Mouse (Mus musculus): ENCODE results near the gene Gm49395. TPM values are rescaled to one million over a fixed set of nuclear protein-coding genes. Genes with fewer than 3 reads are reported as not detected.

Gm49395 gene
- 2.1 and 2.7 TPM in 2 replicates for polyA plus RNA-seq (2016; fragmentation: Nextera tagmentation; extraction: Ambion mirVana)

DNA sequence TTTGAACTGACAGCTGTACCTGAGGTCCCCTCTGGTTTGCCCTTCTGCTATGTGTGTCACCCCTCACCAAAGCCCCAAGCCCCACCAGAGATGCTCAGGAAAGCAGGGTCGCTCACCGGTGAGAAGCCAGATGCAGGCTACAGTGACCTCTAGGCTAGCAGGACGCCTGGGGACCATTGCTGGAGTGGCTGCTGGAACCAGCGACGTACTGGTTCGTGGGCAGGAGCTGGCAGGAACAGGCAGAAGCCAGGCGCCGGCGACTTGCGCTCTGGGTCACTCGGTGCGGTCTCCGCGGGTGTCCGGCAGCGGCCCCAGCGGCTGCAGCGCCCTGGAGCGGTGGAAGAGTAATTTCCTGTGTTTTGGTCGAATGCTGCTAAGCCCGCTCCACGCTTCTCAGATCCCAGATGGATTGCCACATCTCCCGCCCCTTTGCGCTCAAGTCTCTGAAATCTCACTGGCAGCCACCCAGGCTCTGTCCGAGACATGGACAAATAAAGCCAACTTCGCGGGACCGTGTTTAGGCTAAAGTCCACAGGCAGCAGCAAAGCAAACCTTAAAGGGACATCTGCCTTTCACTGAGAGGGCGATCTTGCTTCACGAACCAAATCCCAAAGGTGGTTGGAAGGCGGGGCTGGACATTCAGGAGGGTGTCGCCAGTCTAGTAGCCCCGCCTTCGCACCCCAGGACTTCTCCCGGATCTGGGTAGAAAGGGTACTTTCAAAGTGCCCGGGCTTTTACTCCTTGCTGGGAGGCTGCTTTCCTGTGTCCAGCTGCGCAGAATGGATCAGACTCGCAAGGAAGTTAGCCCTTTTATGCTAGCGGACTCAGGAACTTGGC is at the start of gene Gm49395, which contains the start of gene Itga1:
Gene Gm49395, minus strand, starts transcription at position 567 of the 837 bp plus-strand sequence.
Gene Itga1, minus strand, starts transcription at position 610 of the 837 bp plus-strand sequence.
- peaks cover 42% of the 10 kb centered on the region for H3K27me3 ChIP-seq (replicated peaks; ENCODE audit: low read depth, poor library complexity, severe bottlenecking)
- H3K27ac ChIP-seq (replicated peaks): peak within 1 kb of the TSS; percentile 65
- H3K36me3 ChIP-seq (replicated peaks): no peaks in the 10 kb centered on the region
- under 1% methylated on average over 39 of the region's 39 CpGs for WGBS
- H3K4me1 ChIP-seq: peaks cover 12% of the 10 kb centered on the region
- H3K4me3 ChIP-seq: peak within 1 kb of the TSS; percentile 66
- no peaks in the 10 kb centered on the region for H3K9me3 ChIP-seq
- DNase-seq (ENCODE audit: low spot score): peak; percentile 70

DNA sequence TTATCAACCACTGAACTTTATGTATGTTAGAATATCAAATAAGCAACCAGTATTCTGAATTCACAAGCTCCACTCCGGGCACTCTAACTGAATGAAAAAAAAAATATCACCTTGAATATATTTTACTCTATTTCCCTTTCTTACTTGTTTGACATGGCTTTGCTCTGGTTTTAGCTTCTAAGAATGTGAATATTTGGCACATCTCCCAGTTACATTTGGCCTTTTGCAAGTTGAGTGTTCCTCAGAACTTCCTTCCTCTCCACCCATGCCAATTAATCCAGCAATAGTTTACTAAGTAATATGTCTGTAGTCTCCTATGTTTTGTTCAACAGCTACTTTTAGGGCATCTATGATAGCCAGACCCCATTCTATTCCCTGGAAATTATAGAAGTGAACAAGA is 48.9 kb upstream of the Gm49395 start:
- H3K9me3 ChIP-seq: no peaks in the 10 kb centered on the region
- no peaks in the 10 kb centered on the region for H3K4me1 ChIP-seq
- H3K36me3 ChIP-seq (replicated peaks): no peaks in the 10 kb centered on the region
- DNase-seq (ENCODE audit: low spot score): no peak
- H3K27me3 ChIP-seq (replicated peaks; ENCODE audit: low read depth, poor library complexity, severe bottlenecking): no peaks in the 10 kb centered on the region
- H3K27ac ChIP-seq (replicated peaks): no peak overlapping the region
- 92% methylated on average over 1 of the region's 1 CpGs for WGBS
- no peak overlapping the region for H3K4me3 ChIP-seq

DNA sequence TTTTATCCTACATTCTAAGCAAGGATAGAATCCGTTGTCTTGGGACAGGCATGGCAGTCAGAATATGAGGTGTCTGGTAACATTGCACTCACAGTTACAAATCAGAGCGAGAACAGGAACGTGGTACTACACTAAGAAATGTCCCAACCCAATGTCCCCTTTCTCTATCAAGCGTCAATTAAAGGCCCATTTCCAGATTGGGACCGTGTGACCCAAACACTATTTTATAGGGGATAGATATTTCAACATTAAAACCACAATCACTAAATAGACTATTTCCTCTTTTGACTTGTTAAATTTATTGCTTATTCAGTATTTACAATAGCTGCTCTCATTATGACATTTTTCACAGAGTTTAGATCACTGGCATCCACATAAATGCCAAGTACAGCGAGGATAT is 48.1 kb upstream of the Gm49395 start:
- Histone ChIP-seq H3K9me3 (no peaks in the 10 kb centered on the region), H3K36me3 (replicated peaks) (no peaks in the 10 kb centered on the region), H3K4me3 (no peak overlapping the region), H3K27me3 (replicated peaks; ENCODE audit: low read depth, poor library complexity, severe bottlenecking) (no peaks in the 10 kb centered on the region), H3K4me1 (no peaks in the 10 kb centered on the region), H3K27ac (replicated peaks) (no peak overlapping the region)
- WGBS: 89% methylated on average over 6 of the region's 6 CpGs
- no peak for DNase-seq (ENCODE audit: low spot score)

DNA sequence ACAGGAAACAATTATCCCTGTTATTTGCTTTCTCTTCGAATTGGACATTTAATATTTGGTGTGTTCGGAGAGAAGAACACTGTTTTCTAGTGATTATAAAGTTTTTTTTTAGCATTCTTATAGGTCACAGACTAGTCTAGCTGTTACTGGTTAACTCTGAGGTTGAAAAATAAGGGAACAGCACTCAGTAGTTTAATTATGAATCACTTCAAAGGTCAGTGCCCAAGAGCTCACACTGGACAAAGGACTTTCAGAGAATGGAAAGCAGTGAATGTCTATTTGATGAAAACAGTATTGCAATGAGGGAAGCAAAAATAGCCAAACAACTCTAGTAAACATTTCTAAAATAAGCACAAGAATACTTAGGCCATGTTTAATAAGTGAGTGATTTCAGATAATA is 41.9 kb upstream of the Gm49395 start:
- no peaks in the 10 kb centered on the region for H3K9me3 ChIP-seq
- DNase-seq (ENCODE audit: low spot score): no peak
- H3K4me1 ChIP-seq: no peaks in the 10 kb centered on the region
- no peak overlapping the region for H3K27ac ChIP-seq (replicated peaks)
- H3K4me3 ChIP-seq: no peak overlapping the region
- H3K36me3 ChIP-seq (replicated peaks): no peaks in the 10 kb centered on the region
- 91% methylated on average over 2 of the region's 2 CpGs for WGBS
- no peaks in the 10 kb centered on the region for H3K27me3 ChIP-seq (replicated peaks; ENCODE audit: low read depth, poor library complexity, severe bottlenecking)

DNA sequence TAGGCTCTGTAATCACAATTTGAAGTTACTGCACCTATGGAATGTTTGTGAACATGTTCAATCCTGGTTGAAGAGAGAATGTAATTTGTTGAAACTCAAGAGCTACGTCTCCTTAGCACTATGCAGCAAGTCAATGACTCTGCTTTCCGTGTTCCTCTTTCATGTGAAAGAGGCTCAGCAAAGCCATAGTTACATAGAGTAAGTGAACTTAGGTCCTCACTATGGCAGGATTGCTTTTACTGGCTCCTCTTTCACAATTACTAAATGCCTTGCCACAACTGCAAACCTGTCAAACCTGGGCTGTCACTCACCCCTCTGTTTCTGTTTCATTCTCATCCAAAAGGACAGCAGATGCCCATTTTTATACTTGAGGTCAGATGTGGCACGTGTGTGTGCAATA is 40.3 kb upstream of the Gm49395 start:
- no peak overlapping the region for H3K4me3 ChIP-seq
- H3K36me3 ChIP-seq (replicated peaks): no peaks in the 10 kb centered on the region
- no peak for DNase-seq (ENCODE audit: low spot score)
- H3K27ac ChIP-seq (replicated peaks): no peak overlapping the region
- no peaks in the 10 kb centered on the region for H3K27me3 ChIP-seq (replicated peaks; ENCODE audit: low read depth, poor library complexity, severe bottlenecking)
- WGBS: 85% methylated on average over 3 of the region's 3 CpGs
- no peaks in the 10 kb centered on the region for H3K9me3 ChIP-seq
- H3K4me1 ChIP-seq: no peaks in the 10 kb centered on the region

DNA sequence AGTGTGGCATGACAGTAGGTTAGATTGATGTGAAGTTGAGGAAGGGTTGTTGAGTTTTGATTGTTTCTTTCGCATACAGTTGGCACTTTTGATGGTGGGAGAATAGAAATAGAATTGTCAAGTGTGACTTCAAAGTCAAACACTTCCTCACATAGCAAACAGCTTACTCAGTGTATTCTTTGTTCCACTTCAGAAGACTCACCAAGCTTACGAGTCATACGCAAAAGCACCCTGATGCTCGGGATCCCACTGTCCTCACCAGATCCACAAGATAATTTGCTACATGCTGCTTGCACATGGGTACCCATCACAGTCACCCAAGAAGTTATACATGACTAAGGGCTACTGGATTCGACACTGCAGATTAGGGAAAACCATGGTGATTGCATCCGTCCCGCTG is 36.8 kb upstream of the Gm49395 start:
- no peak overlapping the region for H3K27ac ChIP-seq (replicated peaks)
- no peaks in the 10 kb centered on the region for H3K36me3 ChIP-seq (replicated peaks)
- WGBS: 91% methylated on average over 7 of the region's 7 CpGs
- no peaks in the 10 kb centered on the region for H3K27me3 ChIP-seq (replicated peaks; ENCODE audit: low read depth, poor library complexity, severe bottlenecking)
- H3K4me1 ChIP-seq: no peaks in the 10 kb centered on the region
- H3K9me3 ChIP-seq: no peaks in the 10 kb centered on the region
- no peak for DNase-seq (ENCODE audit: low spot score)
- H3K4me3 ChIP-seq: no peak overlapping the region

DNA sequence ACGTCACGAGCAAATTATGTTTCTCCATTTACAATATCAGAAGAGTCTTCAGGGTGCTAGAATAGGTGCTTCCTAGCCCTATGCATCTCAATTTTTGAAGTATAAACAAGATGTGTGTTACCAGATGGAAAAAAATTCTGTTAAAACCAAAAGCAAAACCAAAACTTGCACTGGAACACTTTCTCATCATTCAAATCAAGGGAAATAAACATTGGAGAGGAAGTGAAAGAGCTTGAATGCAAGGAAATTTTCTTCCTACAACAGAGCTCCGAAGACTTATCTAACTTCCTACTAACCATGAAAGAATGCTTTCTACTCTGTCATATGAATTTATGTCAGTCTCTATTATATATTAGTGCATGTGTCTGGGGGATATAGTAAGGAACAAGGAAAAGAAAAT is 35.0 kb upstream of the Gm49395 start:
- H3K4me1 ChIP-seq: peaks cover 7% of the 10 kb centered on the region; the same call in 1 of the 2 replicates
- no peak for DNase-seq (ENCODE audit: low spot score)
- no peaks in the 10 kb centered on the region for H3K9me3 ChIP-seq
- H3K36me3 ChIP-seq (replicated peaks): no peaks in the 10 kb centered on the region
- H3K4me3 ChIP-seq: no peak overlapping the region
- no peaks in the 10 kb centered on the region for H3K27me3 ChIP-seq (replicated peaks; ENCODE audit: low read depth, poor library complexity, severe bottlenecking)
- WGBS: 89% methylated on average over 3 of the region's 3 CpGs
- H3K27ac ChIP-seq (replicated peaks): no peak overlapping the region

DNA sequence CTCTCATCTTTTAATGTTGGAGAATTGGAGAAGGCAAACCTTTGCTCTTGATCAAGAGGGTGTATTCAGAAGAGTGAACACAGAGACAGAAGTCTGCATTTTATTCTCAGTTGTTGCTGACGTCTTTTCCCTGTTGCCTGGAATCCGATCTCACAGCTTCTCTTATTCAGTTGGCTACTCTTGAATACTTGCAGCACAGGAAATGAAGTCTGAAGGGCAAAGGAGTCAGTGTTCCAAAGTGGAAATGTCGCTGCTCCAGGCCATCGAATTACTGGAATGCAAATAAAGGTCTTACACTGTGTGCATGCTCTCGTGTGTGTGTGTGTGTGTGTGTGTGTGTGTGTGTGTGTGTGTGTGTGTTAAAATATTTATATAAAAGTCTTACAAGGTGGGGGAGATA is 30.7 kb upstream of the Gm49395 start:
- 15% methylated on average over 5 of the region's 5 CpGs for WGBS
- Histone ChIP-seq H3K4me3 (no peak overlapping the region), H3K27ac (replicated peaks) (no peak overlapping the region), H3K27me3 (replicated peaks; ENCODE audit: low read depth, poor library complexity, severe bottlenecking) (no peaks in the 10 kb centered on the region), H3K36me3 (replicated peaks) (no peaks in the 10 kb centered on the region), H3K9me3 (no peaks in the 10 kb centered on the region), H3K4me1 (peaks cover 7% of the 10 kb centered on the region; the same call in 1 of the 2 replicates)
- DNase-seq (ENCODE audit: low spot score): peak; percentile 31

DNA sequence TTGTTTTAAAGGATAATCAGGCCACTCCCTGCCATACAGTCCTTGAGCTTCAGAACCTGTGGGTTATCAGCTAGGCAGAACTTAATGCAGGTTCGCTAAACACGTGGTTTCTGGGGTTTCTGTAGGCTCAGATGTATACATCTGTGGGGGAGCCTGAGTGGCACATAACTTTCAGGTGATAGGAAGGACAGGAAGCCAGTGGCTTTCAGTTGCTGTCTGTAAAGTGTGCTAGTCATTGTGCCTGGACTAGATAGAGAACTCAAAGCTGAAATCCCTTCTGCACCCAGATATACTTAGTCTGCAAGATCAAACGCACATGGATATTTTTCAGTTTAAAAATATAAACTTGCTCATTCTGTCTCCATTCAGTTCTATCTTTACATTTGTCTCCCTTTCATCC is 29.7 kb upstream of the Gm49395 start:
- Histone ChIP-seq H3K9me3 (no peaks in the 10 kb centered on the region), H3K27me3 (replicated peaks; ENCODE audit: low read depth, poor library complexity, severe bottlenecking) (no peaks in the 10 kb centered on the region), H3K4me1 (peaks cover 7% of the 10 kb centered on the region; the same call in 1 of the 2 replicates), H3K36me3 (replicated peaks) (no peaks in the 10 kb centered on the region), H3K4me3 (no peak overlapping the region), H3K27ac (replicated peaks) (no peak overlapping the region)
- WGBS: 76% methylated on average over 3 of the region's 3 CpGs
- DNase-seq (ENCODE audit: low spot score): no peak

DNA sequence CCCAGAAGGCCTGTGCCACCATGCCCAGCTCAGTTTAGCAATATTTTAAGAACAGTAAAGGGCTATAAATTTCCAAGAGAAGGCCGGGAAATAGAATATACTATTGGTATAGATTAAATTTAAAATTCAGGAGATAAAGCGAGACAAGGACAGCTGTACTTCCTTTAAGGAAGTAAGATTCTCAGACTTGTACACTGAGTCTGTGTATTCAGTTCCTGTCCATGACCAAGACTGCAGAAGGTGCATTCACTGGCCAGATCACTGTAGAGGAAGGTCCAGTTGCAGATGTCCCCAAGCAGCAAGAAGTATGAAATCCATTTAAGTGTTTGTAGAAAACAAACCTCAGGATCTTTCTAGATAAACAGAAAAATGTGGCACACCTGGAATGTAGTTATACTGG is 28.3 kb upstream of the Gm49395 start:
- Histone ChIP-seq H3K9me3 (no peaks in the 10 kb centered on the region), H3K4me3 (no peak overlapping the region), H3K27ac (replicated peaks) (no peak overlapping the region), H3K4me1 (peaks cover 7% of the 10 kb centered on the region; the same call in 1 of the 2 replicates), H3K27me3 (replicated peaks; ENCODE audit: low read depth, poor library complexity, severe bottlenecking) (no peaks in the 10 kb centered on the region), H3K36me3 (replicated peaks) (no peaks in the 10 kb centered on the region)
- 86% methylated on average over 2 of the region's 2 CpGs for WGBS
- DNase-seq (ENCODE audit: low spot score): no peak

DNA sequence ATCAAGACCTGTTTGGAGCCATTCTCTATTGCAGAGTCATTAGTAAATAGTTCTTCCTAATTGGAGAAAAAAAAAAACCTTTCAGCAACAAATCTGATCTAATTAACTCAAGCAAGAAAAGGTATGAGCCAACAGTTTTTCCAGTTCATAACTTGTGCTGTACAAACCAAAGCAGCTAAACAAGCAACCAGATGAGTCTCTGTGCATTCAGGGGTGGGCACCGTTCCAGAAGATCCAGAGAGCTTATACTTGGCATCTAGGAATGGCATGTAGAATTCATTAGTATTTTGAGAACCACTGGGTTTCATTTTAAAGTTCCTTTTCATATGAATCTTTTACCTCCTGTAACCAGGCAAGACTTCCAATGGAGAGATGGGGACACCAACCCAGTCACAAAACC is 26.1 kb upstream of the Gm49395 start:
- no peak overlapping the region for H3K27ac ChIP-seq (replicated peaks)
- H3K4me3 ChIP-seq: no peak overlapping the region
- no peaks in the 10 kb centered on the region for H3K36me3 ChIP-seq (replicated peaks)
- no peaks in the 10 kb centered on the region for H3K9me3 ChIP-seq
- H3K27me3 ChIP-seq (replicated peaks; ENCODE audit: low read depth, poor library complexity, severe bottlenecking): no peaks in the 10 kb centered on the region
- WGBS: 91% methylated on average over 1 of the region's 1 CpGs
- H3K4me1 ChIP-seq: peaks cover 7% of the 10 kb centered on the region; the same call in 1 of the 2 replicates
- DNase-seq (ENCODE audit: low spot score): no peak

DNA sequence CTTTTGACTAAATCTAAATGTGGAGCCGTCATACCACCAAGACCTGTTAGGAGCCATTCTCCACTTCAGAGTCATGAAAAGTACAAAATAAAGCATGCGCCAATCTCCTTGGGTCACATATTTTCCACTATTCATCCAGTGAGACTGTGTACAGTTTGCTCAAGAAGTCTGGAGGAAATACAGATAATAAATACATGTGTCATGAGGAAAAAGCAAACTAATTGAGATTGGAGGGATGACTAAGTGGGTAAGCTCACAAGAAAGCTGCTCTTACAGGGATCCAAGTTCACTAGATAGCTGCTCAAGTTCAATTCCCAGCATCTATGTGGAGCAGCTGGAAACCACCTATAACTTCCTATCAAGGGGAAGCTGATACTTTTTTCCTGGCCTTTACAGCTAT is 24.8 kb upstream of the Gm49395 start:
- no peaks in the 10 kb centered on the region for H3K27me3 ChIP-seq (replicated peaks; ENCODE audit: low read depth, poor library complexity, severe bottlenecking)
- no peak overlapping the region for H3K4me3 ChIP-seq
- no peaks in the 10 kb centered on the region for H3K4me1 ChIP-seq
- no peaks in the 10 kb centered on the region for H3K36me3 ChIP-seq (replicated peaks)
- H3K9me3 ChIP-seq: no peaks in the 10 kb centered on the region
- DNase-seq (ENCODE audit: low spot score): no peak
- WGBS: 92% methylated on average over 2 of the region's 2 CpGs
- H3K27ac ChIP-seq (replicated peaks): no peak overlapping the region

DNA sequence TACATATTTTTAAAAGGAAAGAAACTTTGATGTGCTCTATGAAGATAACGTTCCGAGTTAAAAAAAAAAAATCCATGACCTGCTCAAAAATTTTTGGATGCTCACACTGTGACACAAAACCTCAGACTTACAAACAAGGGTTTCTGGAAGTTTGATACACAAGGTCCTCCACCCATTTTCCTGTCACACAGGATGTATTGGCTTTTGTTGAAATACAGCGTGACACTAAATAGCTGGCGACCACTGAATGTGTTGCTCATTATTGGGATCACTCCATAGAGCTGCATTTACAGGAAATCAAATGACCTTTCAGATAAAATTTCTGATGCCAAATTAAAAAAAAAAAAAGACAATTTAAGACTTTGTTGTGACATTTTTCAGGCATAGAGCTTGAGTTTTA is 23.4 kb upstream of the Gm49395 start:
- Histone ChIP-seq H3K27ac (replicated peaks) (no peak overlapping the region), H3K4me1 (no peaks in the 10 kb centered on the region), H3K4me3 (no peak overlapping the region), H3K9me3 (no peaks in the 10 kb centered on the region), H3K36me3 (replicated peaks) (no peaks in the 10 kb centered on the region), H3K27me3 (replicated peaks; ENCODE audit: low read depth, poor library complexity, severe bottlenecking) (no peaks in the 10 kb centered on the region)
- 92% methylated on average over 4 of the region's 4 CpGs for WGBS
- no peak for DNase-seq (ENCODE audit: low spot score)
